Mouse (Mus musculus) cerebellum, adult 2 months (tissue): ENCODE measurements around the gene Mlph.

Experiments used
- CTCF ChIP-seq: fragments of 200-500 bp; IDR thresholded peaks from 2 replicates; pipeline ENCODE4 v1.5.1; 2011; ENCODE audit warnings: low read depth, mild to moderate bottlenecking, control low read depth, low read length, moderate library complexity, borderline replicate concordance; ENCODE audit not compliant: insufficient read depth
- POLR2A ChIP-seq: fragments of 200-500 bp; IDR thresholded peaks from 2 replicates; pipeline ENCODE4 v1.6.1; 2011; ENCODE audit warnings: low read length, control low read depth, borderline replicate concordance; ENCODE audit not compliant: insufficient read depth

- TF ChIP-seq CTCF, result no peak
- no peak for TF ChIP-seq POLR2A
Observed at GRCm38 (mm10) chr1:90900406-90900805, 14.5 kb upstream of the Mlph start.
